Mouse (Mus musculus): ENCODE data around the gene Ankrd27.

GRCm38 (mm10) chr7:35557577-35557976 lies 28.5 kb upstream of the Ankrd27 start:
- no peak for TF ChIP-seq CTCF (IDR thresholded peaks at IDR 0.05; ENCODE audit: borderline replicate concordance, control insufficient read depth, extremely low read depth, insufficient read depth, low read length, poor library complexity)
- no peak for TF ChIP-seq POLR2A (IDR thresholded peaks at IDR 0.05; ENCODE audit: control insufficient read depth, extremely low read depth, insufficient read depth, low read length, poor library complexity)
